Mouse (Mus musculus): ENCODE measurements around the gene Ppp4r2.

Ppp4r2 gene

DNA sequence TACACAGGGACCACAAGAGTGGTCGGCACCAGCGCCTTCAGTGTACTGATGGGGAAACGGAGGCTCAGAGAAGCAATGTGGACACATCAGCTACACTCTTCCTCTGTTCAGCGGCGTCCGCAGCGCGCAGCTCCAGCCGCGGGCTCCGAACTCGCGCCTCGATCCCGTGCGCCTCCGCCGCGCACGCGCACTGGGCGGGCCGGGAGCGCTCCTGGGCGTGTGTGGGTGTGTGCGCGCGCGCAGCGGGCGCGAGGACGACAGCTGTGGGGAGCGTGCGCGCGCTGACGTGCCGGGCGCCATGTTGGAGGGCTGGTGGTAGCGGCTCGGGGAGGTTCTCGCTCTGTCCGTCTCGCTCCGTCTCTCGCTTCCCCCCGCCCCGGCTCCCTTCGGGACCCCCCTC is at the start of gene Ppp4r2:
Ppp4r2 (plus strand) TSS at position 268 of the 400 bp plus-strand sequence.
- peak; percentile 84 to 85 for DNase-seq (ENCODE audit: low spot score in 2 of 2)

DNA sequence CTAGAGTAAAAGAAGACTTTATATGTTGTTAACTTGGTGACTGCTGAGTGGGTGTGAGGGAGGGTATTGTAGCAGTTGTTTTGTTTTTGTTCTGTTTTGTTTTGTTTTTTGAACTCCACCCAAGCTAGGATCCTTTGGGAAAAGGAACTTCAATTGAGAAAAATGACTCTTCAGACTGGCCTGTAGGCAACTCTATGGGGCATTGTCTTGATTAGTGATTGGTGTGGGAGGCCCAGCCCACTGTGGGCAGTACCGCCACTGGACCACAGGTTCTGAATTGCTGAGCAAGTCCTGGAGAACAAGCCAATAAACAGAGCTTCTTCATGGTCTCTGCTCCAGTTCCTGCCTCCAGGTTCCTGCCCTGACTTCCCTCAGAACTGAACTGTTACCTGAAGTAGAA is 45.7 kb upstream of the Ppp4r2 start:
- DNase-seq (ENCODE audit: low spot score in 2 of 2): no peak

DNA sequence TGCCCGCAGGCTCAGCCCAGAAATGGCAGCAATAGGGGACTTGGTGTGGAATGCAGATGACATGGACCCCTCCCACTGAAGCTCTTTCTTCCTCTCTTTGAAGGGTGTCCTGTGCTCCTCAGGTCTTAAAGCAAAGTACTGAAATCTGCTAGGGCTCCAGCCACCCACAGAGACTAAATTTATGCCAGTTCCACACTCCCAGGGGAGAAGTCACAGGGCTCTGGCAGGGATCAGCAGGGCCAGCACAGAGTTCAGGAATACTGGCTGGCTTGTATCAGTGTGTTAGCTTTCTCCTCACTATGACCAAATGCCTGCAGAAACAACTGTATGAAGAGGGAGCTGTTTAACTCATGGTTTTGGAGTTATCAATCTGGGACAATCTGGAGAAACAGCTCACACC is 44.3 kb upstream of the Ppp4r2 start:
- no peak for DNase-seq (ENCODE audit: low spot score in 2 of 2)

GRCm38 (mm10) chr6:100792055-100792659 is 41.3 kb upstream of the Ppp4r2 start:
- no peak for DNase-seq (ENCODE audit: low spot score in 2 of 2)

DNA sequence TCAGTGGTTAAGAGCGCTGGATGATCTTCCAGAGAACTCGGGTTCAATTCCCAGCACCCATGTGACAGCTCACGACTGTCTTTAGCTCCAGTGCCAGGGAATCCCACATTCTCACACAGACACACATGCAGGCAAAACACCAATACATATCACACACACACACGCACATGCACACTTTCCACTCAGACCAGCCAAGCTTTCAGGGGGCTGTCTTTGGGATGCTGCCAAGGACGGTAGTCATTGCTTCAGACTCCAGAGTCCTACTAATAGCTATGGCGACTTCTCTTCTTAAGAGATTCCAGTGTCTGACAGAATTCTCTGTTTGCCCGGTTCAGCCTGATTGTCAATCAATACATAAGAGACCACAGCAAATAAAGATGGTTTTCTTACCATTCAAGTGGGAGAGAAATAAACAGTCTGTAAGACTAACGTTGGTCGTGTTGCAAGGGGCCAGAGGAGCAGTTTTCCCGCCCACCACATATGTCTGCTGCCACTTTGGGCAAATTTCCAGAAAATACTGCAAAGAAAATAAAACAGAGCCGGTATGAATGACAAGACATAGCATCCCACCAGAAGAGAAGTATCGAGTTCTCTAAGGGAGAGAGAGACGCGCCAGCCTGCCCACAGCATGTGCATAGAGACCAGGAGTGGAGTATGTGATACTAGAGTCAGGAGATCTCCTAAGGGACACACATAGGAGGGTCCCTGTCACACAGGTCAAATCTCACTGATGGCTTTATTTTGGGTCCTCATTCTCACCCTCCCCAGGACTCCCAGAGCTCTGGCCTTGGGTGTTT is 40.3 kb upstream of the Ppp4r2 start:
- no peak for DNase-seq (ENCODE audit: low spot score in 2 of 2)

DNA sequence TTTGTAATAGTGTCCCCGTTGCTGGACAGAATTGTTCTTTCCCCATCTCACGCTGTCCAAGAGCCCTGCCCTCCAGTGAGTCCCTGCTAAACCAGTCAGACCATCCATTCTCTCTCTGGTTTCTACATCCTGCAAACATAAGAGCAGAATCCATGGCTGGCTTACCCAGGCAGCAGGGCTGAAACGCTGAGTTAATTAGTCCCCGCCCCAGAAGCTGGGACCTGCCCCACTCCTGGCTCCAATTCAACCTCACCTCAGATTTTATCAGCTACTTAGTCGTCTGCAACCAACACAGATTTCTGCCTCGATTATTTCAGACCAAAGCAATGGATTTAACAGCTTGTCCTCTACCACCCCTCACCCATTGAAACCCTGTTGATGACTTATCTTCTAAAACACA is 37.6 kb upstream of the Ppp4r2 start:
- peak; percentile 18 to 57 for DNase-seq (ENCODE audit: low spot score in 2 of 2)

GRCm38 (mm10) chr6:100799290-100799689 is 34.1 kb upstream of the Ppp4r2 start:
- DNase-seq (ENCODE audit: low spot score in 2 of 2): no peak

- no peak for DNase-seq (ENCODE audit: low spot score in 2 of 2)
These were observed 33.7 kb upstream of the Ppp4r2 start for GRCm38 (mm10) chr6:100799766-100800165.

- peak; percentile 67 to 80 for DNase-seq (ENCODE audit: low spot score in 2 of 2)
These were observed 32.9 kb upstream of the Ppp4r2 start for GRCm38 (mm10) chr6:100800497-100800955.

DNA sequence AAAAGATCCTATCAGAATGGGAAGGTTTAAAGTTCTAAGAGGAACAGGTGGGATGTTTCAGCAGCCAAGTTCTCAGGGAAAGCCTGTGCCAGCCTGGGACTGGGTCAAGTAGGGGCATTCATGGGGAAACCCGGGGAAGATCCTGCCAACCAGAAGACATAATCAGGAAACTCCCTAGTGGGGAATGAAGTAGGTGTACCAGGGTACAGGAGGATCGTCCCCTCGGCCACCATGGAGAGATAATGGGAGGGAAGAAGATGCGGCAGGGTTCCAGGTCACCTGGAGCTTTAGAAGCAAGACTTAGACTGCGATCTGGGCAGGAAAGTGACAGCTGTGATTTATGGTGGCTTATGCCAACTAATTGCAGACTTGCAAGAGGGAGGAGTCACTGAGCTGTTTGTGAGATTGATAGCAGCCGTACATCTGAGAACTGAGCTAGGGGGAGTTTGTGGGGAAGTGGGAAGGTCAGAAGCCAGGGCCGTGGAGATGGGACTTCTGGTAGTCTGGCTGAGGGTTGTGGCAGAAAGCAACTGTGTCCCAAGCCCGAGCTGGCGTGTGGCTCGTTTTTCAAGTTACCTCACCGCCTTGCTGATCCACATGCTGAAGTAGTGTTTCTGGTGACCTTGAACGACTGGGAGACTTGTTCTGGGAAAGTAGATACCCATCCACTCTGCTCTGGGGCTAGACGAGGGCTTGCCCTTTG is 30.9 kb upstream of the Ppp4r2 start:
- peak; percentile 21 to 26 for DNase-seq (ENCODE audit: low spot score in 2 of 2)

GRCm38 (mm10) chr6:100803250-100803649 is 30.2 kb upstream of the Ppp4r2 start:
- DNase-seq (ENCODE audit: low spot score in 2 of 2): no peak

DNA sequence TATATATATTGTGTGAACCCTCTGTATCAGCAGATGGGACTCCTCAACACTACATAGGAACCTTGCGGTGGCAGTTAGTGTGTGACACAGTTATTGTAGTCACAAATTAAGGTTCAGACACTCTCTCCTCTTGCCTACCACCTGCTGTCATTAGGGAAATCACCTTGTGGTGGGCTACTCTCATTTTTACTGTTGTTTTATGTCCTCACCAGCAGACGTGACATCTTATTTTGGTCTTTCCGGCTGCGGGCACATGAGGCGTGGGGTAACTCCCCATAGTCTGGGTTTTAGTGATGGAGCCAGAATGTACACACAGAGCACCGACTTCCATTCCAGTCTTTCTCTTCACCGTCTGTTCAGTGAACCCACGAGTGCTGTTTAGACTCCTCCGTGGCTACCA is 26.2 kb upstream of the Ppp4r2 start:
- DNase-seq (ENCODE audit: low spot score in 2 of 2): no peak

GRCm38 (mm10) chr6:100807746-100808145 is 25.7 kb upstream of the Ppp4r2 start:
- no peak for DNase-seq (ENCODE audit: low spot score in 2 of 2)

GRCm38 (mm10) chr6:100808221-100808778 is 25.1 kb upstream of the Ppp4r2 start:
- DNase-seq (ENCODE audit: low spot score in 2 of 2): no peak

GRCm38 (mm10) chr6:100810117-100810516 is 23.3 kb upstream of the Ppp4r2 start:
- no peak for DNase-seq (ENCODE audit: low spot score in 2 of 2)

DNA sequence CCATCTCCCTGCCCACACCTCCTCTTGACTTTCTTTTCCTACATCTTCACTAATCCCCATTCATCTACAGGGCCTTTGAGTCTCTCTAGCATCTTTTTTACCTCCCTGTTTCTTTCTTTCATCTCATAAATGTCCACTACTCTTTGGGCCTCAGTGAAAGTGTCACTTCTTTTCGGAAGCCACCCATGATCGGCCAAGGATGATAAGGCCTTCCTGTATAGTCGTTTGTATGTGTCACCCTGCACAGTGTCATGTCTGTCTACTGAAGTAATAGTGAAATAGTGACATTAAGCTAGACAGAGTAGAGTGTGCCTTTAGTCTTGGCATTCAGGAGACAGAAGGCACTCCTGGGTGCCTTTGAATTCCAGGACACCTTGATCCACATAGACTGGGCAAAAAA is 21.7 kb upstream of the Ppp4r2 start:
- no peak for DNase-seq (ENCODE audit: low spot score in 2 of 2)

DNA sequence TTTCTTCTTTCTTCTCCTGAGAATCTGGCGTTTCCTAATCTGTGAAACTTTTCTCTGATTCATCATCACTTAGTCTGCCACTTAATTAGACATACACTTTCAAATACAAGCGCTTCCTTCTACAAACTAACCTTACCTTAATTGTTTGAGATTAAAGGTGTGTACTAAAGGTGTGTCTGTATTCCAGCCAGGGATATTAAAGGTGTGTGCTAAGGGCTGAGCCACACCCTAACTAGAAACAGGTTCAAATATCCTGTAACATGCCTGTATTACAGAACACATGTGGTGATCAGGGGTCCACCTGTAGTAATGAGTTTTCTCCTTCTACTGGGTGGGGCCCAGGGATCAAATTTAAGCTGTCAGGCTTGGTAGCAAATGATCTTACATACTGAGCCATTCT is 12.1 kb upstream of the Ppp4r2 start:
- DNase-seq (ENCODE audit: low spot score in 2 of 2): no peak

- no peak for DNase-seq (ENCODE audit: low spot score in 2 of 2)
These were observed 10.1 kb upstream of the Ppp4r2 start for GRCm38 (mm10) chr6:100823356-100823755.

GRCm38 (mm10) chr6:100824381-100824965 is 8.9 kb upstream of the Ppp4r2 start:
- no peak for DNase-seq (ENCODE audit: low spot score in 2 of 2)

DNA sequence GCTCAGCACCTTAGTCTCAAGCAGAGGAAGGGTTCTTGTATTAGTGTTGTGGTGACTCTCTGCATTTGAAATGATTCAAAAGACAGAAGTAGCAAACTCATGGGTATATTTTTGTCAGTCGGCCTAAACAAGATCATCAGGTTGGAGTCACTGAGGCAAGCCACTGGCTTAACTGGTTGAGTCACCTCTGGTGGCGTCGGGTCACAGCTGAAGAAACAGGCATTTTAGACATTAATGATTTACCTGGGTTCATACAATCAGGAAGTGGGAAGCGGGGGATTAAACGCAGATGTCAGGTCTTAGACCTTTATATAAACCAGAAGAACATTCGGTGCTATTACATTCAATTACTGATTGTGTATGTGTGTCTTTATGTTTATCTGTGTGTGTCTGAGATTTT is 7.4 kb upstream of the Ppp4r2 start:
- peak in 1 of 2 experiments; percentile 39 for DNase-seq (ENCODE audit: low spot score in 2 of 2)

DNA sequence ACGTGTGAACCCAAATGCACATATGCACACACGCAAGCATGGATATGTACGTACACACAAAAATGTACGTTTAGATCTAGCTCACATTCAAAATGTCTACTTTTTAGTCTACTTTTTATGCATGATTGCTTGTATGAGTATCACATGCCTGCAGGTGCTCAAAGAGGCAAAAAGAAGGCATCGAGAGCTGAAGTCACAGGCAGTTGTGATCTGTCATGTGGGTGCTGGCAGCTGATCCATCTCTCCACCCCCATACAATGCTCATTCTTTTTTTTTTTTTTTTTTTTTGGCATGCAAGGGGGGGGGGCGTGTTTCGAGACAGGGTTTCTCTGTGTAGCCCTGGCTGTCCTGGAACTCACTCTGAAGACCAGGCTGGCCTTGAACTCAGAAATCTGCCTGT is 4.9 kb upstream of the Ppp4r2 start:
- no peak for DNase-seq (ENCODE audit: low spot score in 2 of 2)

GRCm38 (mm10) chr6:100829770-100830169 is 3.7 kb upstream of the Ppp4r2 start:
- no peak for DNase-seq (ENCODE audit: low spot score in 2 of 2)

Data from urinary bladder, adult 18-20 months (tissue).